Mouse (Mus musculus) forebrain, embryonic 11.5 days (tissue): ENCODE data around the gene Rnaset2b. TPM values are rescaled to one million over a fixed set of nuclear protein-coding genes. Genes with fewer than 3 reads are reported as not detected.
"Not testable (repeated sequence)": the region's sequence is repeated elsewhere in the genome, so short reads cannot be mapped to it uniquely, and the experiment has no call there.

Source experiments
- ATAC-seq: fragments of 200-750 bp; cut with Nextera tagmentation; replicated peaks from 2 replicates; pipeline ENCODE4 v1.8.0; 2017; ENCODE audit warnings: moderate TSS enrichment; ENCODE audit not compliant: low FRiP score
- DNase-seq: peaks from one replicate; pipeline ENCODE4 v3.0.0-alpha.2; 2017; ENCODE audit warnings: low spot score
- H3K27ac ChIP-seq: fragments of 300-500 bp; sonication (generic); 2 replicates; pipeline ENCODE4 v1.5.1; 2014; ENCODE audit warnings: low read depth, low read length
- H3K27me3 ChIP-seq: fragments of 300-500 bp; sonication (generic); 2 replicates; pipeline ENCODE4 v1.6.1; 2014; ENCODE audit warnings: mild to moderate bottlenecking, low read length, mixed read lengths; ENCODE audit not compliant: control insufficient read depth, insufficient read depth
- H3K36me3 ChIP-seq: fragments of 300-500 bp; sonication (generic); 2 replicates; pipeline ENCODE4 v1.6.1; 2014; ENCODE audit warnings: mild to moderate bottlenecking, low read length, moderate library complexity, mixed read lengths; ENCODE audit not compliant: control insufficient read depth, insufficient read depth
- H3K4me1 ChIP-seq: fragments of 300-500 bp; sonication (generic); replicated peaks from 2 replicates; pipeline ENCODE4 v1.6.1; 2014; ENCODE audit warnings: low read length, mixed read lengths; ENCODE audit not compliant: control insufficient read depth, insufficient read depth
- H3K4me2 ChIP-seq: fragments of 300-500 bp; sonication (generic); 2 replicates; pipeline ENCODE4 v1.6.1; 2014; ENCODE audit warnings: low read depth, mild to moderate bottlenecking, low read length, moderate library complexity, mixed read lengths; ENCODE audit not compliant: severe bottlenecking
- H3K4me3 ChIP-seq: fragments of 300-500 bp; sonication (generic); 2 replicates; pipeline ENCODE4 v1.5.1; 2014; ENCODE audit warnings: low read depth, low read length
- H3K9ac ChIP-seq: fragments of 300-500 bp; sonication (generic); 2 replicates; pipeline ENCODE4 v1.6.1; 2014; ENCODE audit warnings: low read length
- H3K9me3 ChIP-seq: fragments of 300-500 bp; sonication (generic); 2 replicates; pipeline ENCODE4 v1.6.1; 2016; ENCODE audit warnings: low read length, mixed read lengths; ENCODE audit not compliant: control insufficient read depth
- WGBS: fragments of 180-500 bp; shearing (Covaris S2); extraction: QIAGEN DNeasy Blood & Tissue Kit; methylation state at CpG from one replicate; pipeline ENCODE4 v1.1.7; 2014; 5-methylcytosine and 5-hydroxymethylcytosine counted together
- polyA plus RNA-seq: library from polyadenylated mRNA; unstranded; fragments of >200 nt; fragmentation: Nextera tagmentation; extraction: Ambion mirVana; gene quantifications from 2 replicates; pipeline ENCODE4 v1.2.1, GENCODE M21; 2014

Rnaset2b gene
- polyA plus RNA-seq, 1 experiment from 2014 or later = 95.8 TPM

DNA sequence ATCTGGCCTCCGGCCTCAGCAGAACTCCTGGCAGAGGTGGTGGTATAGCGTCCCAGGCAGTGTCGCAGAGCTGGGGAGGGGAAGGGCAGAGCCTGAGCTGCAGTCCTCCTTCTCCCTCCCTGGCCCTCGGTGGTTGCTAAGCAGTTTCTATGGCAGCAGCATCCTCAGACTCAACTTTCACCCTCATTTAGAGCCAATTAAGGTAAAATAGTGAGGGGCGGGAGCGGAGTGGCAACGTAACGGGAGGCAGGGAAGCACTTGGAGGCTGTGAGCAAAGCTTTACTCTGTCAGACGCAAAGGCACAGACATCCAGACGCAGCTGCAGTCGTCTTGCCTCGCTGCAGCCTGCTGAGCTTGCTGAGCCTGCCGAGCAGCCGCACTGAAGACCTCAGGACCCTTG lies 54.8 kb downstream of the Rnaset2b start, which contains the start of gene Gm1604a:
Gene Gm1604a (plus strand): TSS at position 312 of the 400 bp plus-strand sequence.
- DNase-seq, H3K4me2 ChIP-seq: not testable (repeated sequence)
- WGBS = 7% methylated on average over 6 of the region's 14 CpGs

DNA sequence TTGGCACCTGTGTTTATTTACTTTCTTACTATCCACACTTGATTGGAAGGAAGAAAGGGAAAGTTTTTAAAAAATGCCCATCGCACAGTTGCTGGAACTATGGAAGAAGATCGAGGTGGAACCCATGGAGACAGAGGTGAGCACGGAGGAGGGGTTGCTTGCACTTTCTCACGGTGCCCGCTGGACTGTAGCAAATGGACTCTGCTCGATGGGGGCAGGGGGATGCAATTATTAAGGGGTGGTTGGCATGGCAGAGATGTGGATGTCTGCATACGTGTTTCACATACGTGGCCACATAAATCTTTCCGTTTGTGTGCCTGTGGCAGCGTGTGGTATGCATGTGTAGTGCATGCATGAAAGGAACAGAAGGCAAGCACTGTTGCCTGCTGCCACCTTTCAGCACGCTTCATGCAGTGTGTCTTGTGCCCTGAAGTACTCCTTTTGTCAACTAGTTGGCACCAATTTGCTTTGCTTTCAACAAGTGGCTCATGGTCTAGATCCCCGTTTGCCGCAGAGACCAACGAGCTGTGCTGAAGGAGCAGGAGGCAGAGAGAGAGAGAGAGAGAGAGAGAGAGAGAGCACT lies 55.4 kb downstream of the Rnaset2b start:
- not testable (repeated sequence) for H3K4me3 ChIP-seq, H3K9me3 ChIP-seq, DNase-seq, H3K27me3 ChIP-seq, H3K36me3 ChIP-seq, H3K27ac ChIP-seq, H3K4me1 ChIP-seq, H3K9ac ChIP-seq, H3K4me2 ChIP-seq
- ATAC-seq = peak; percentile 36; the same call in 1 of the 2 replicates
- 38% methylated on average over 3 of the region's 14 CpGs for WGBS

More for the DNA sequence above, 54.8 kb downstream of the Rnaset2b start, which contains the start of gene Gm1604a:
- H3K27ac ChIP-seq, H3K9ac ChIP-seq, H3K27me3 ChIP-seq, H3K4me3 ChIP-seq, H3K36me3 ChIP-seq, H3K4me1 ChIP-seq, H3K9me3 ChIP-seq: not testable (repeated sequence)
- ATAC-seq = peak; percentile 80

DNA sequence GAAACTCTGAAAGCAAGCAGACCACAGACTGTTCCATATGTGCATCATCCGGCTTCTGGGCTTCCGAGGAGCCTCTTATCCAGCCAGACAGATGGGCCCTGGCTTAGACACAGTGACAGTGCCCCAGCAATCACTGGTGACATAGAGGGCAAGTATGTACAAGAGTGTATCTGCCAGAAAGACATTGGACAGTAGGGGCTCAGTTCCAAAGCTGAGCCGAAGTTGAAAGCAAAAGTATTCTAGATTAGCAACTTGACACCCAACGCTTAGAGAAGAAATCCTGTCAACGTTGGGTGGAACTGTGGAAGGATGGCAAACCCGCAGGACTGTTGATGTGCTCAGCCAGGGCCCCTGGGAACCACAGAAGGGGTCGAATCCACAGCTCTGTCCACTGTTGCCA lies 59.8 kb downstream of the Rnaset2b start:
- WGBS = 71% methylated on average over 5 of the region's 7 CpGs
- H3K4me1 ChIP-seq, H3K27ac ChIP-seq, H3K4me2 ChIP-seq, H3K9ac ChIP-seq, H3K36me3 ChIP-seq, H3K4me3 ChIP-seq, DNase-seq, H3K27me3 ChIP-seq, H3K9me3 ChIP-seq, ATAC-seq: not testable (repeated sequence)

DNA sequence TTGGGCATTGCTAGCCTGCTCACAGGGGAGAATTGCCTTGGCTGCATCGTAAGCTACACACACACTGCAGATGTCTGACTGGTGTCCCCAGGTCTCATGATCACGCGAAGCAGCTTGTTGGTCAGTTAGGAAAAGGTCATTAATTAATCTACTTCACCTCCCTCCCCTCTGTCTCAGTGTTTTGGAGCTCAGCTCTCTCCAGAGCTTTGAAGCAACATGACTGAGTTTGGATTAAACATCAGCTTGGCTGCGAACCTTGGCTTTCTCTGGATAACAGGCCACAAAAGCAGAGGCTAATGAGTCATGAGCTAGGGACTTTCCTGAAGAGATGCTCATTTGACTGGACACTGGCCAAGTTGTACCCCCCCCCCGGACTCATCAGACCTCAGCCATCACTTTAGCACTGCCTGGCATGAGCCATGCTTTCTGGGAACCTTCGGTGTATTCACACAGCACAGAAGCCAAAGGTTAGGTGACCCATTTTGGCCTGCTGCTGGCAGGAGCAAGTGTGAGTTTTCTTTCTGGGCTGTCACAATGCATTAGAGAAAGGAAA lies 60.3 kb downstream of the Rnaset2b start:
- not testable (repeated sequence) for H3K4me1 ChIP-seq, H3K27me3 ChIP-seq, H3K9me3 ChIP-seq, H3K4me3 ChIP-seq, DNase-seq, H3K36me3 ChIP-seq, H3K9ac ChIP-seq, ATAC-seq, H3K27ac ChIP-seq, H3K4me2 ChIP-seq
- 76% methylated on average over 3 of the region's 6 CpGs for WGBS

DNA sequence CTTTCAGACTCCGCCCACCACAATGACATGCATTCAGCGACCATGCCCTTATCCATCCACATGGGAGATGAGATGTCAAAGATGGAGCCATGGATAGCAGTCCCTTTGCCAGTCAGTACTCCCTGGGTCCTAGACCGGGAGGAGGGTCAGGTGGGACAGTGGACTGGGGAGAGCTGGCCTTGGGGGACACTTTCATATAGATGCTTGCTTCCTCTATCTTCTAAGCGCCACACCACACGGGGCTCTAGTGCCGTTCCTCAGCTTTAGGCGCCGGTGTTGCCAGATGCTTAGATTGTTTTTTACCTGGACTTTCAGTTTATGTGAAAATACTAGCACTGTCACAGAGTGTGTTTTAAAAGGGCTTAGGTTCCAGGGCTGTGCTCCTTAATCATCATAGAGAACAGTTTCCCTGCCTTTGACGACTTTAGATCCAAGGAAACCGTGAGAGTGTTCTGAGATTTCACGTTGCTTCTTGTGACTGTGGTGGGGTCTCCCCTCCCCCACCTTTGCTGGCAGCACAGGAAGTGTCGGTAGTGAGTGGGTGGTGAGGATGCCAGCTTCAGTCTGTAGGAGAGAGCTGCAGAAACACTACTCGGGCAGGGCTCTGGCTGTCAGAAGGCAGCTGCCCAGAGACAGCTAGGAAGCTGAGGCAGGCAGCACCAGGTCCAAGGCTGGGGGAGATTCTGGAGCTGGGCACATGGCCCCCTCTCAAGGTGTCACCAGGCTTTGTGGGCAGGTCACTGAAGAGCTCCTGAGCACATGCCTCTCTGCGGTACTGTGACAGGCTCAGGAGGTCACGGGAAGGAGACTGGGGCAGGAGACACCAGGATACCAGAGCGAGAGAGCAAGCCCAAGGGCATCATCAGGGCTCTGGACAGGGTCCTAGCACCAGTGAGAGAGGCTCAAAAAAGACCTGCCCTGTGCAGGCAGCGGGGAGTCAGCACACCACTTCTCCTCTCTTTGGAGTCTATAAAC lies 63.0 kb downstream of the Rnaset2b start:
- ATAC-seq, H3K4me1 ChIP-seq, H3K4me3 ChIP-seq, H3K36me3 ChIP-seq, H3K9me3 ChIP-seq, DNase-seq, H3K27me3 ChIP-seq, H3K9ac ChIP-seq, H3K4me2 ChIP-seq, H3K27ac ChIP-seq: not testable (repeated sequence)
- WGBS = 48% methylated on average over 3 of the region's 17 CpGs

Other genes starting within 250 kb of the Rnaset2b start
- gene Ezr, start 187.8 kb upstream of the Rnaset2b start, polyA plus RNA-seq = 122 and 135 TPM in 2 replicates
- 43.5 and 48.5 TPM in 2 replicates for gene Rsph3b, start 22.0 kb upstream of the Rnaset2b start, polyA plus RNA-seq
- gene Tagap1, start 9.5 kb upstream of the Rnaset2b start, polyA plus RNA-seq = 58.2 and 63.7 TPM in 2 replicates
- gene Gm49721, start 8.3 kb downstream of the Rnaset2b start, polyA plus RNA-seq = 0.40 TPM in 1 of 2 replicates, not detected in the other
- not detected in 2 replicates for gene Gm1604a, start 54.9 kb downstream of the Rnaset2b start, polyA plus RNA-seq
- 25.5 and 27.0 TPM in 2 replicates for gene Rps6ka2, start 199.5 kb downstream of the Rnaset2b start, polyA plus RNA-seq